ENCODE assay signal across 9 mouse cellular contexts in genomic region chr10:93282526-93282964, GRCm38 (mm10). TPM values are rescaled to one million over a fixed set of nuclear protein-coding genes. Genes with fewer than 3 reads are reported as not detected.
DNase-seq lines count a peak whose midpoint lies in the region; ATAC-seq lines count a peak whose summit lies in the region.
"Had no signal": no experiment of that assay in that cellular context is flagged by ENCODE, and none has a peak within 500 bp of the region (broad histone marks: within the 10 kb centered on the region; RNA-seq: fewer than 3 reads in every experiment).

No protein-coding gene starts in this region.

- peaks cover 33% of the 10 kb centered on the region for H3K36me3 ChIP-seq in hindbrain, embryonic 10.5 days
- no peaks in the 10 kb centered on the region for H3K36me3 ChIP-seq in hindbrain, embryonic 11.5 days (ENCODE audit: control insufficient read depth, insufficient read depth, low read length)
- H3K36me3 ChIP-seq in forebrain, embryonic 12.5 days (replicated peaks), result no peaks in the 10 kb centered on the region
- no peaks in the 10 kb centered on the region for H3K36me3 ChIP-seq in hindbrain, embryonic 13.5 days
- no peaks in the 10 kb centered on the region for H3K36me3 ChIP-seq in midbrain, embryonic 12.5 days

- intact Hi-C loops in left cerebral cortex, postnatal 14 days (cut with DNase I), result no loop called here

- DNase-seq in hindbrain, embryonic 10.5 days (ENCODE audit: low spot score), result no peak
- DNase-seq in hindbrain, embryonic 11.5 days (ENCODE audit: low spot score), result no peak
- no peak for DNase-seq in embryo, embryonic 10 days (ENCODE audit: low spot score)
- DNase-seq in left cerebral cortex, postnatal 14 days (ENCODE audit: low spot score in 2 of 2), result no peak
- no peak for DNase-seq in urinary bladder, postnatal 10 days (ENCODE audit: low spot score)

- H3K9ac ChIP-seq in hindbrain, embryonic 11.5 days (ENCODE audit: low read depth, low read length), result no peak overlapping the region
- no peak overlapping the region for H3K9ac ChIP-seq in forebrain, embryonic 12.5 days
- H3K9ac ChIP-seq in hindbrain, embryonic 13.5 days, result no peak overlapping the region
- no peak overlapping the region for H3K9ac ChIP-seq in midbrain, embryonic 12.5 days (replicated peaks)

- H3K27me3 ChIP-seq in hindbrain, embryonic 10.5 days (ENCODE audit: insufficient read depth, poor library complexity, severe bottlenecking), result no peaks in the 10 kb centered on the region
- H3K27me3 ChIP-seq in hindbrain, embryonic 11.5 days (ENCODE audit: control insufficient read depth, insufficient read depth, low read length), result no peaks in the 10 kb centered on the region
- peaks cover 21% of the 10 kb centered on the region; the same call in 1 of the 2 replicates for H3K27me3 ChIP-seq in forebrain, embryonic 12.5 days
- H3K27me3 ChIP-seq in hindbrain, embryonic 13.5 days, result no peaks in the 10 kb centered on the region
- H3K27me3 ChIP-seq in midbrain, embryonic 12.5 days, result no peaks in the 10 kb centered on the region

- H3K4me2 ChIP-seq in hindbrain, embryonic 11.5 days (replicated peaks; ENCODE audit: low read depth, low read length), result no peak overlapping the region
- H3K4me2 ChIP-seq in forebrain, embryonic 12.5 days, result no peak overlapping the region
- 0 out of 2 replicates have a peak overlapping the region, but pooled peaks have one; percentile 13 for H3K4me2 ChIP-seq in hindbrain, embryonic 13.5 days
- H3K4me2 ChIP-seq in midbrain, embryonic 12.5 days (replicated peaks), result no peak overlapping the region

- ATAC-seq in hindbrain, embryonic 11.5 days (ENCODE audit: low FRiP score), result no peak
- peak; percentile 70; the same call in 1 of the 2 replicates for ATAC-seq in forebrain, embryonic 12.5 days (ENCODE audit: low FRiP score)
- ATAC-seq in hindbrain, embryonic 13.5 days (ENCODE audit: low FRiP score), result peak; percentile 34; the same call in 1 of the 2 replicates
- 0 out of 2 replicates have a peak, but pooled peaks have one; percentile 23 for ATAC-seq in midbrain, embryonic 12.5 days (ENCODE audit: low FRiP score, low read depth)

- 67% methylated on average over 12 of the region's 12 CpGs for WGBS in hindbrain, embryonic 10.5 days
- 69% methylated on average over 12 of the region's 12 CpGs for WGBS in hindbrain, embryonic 11.5 days
- WGBS in forebrain, embryonic 12.5 days, result 23% methylated on average over 12 of the region's 12 CpGs
- WGBS in hindbrain, embryonic 13.5 days, result 29% methylated on average over 12 of the region's 12 CpGs
- 48% methylated on average over 12 of the region's 12 CpGs for WGBS in midbrain, embryonic 12.5 days

- 0 out of 2 replicates have a peak overlapping the region, but pooled peaks have one; percentile 40 for H3K27ac ChIP-seq in hindbrain, embryonic 10.5 days
- no peak overlapping the region for H3K27ac ChIP-seq in hindbrain, embryonic 11.5 days (ENCODE audit: low read depth, low read length)
- peak overlapping the region; percentile 59 for H3K27ac ChIP-seq in forebrain, embryonic 12.5 days
- H3K27ac ChIP-seq in hindbrain, embryonic 13.5 days, result peak overlapping the region; percentile 71
- H3K27ac ChIP-seq in midbrain, embryonic 12.5 days (replicated peaks), result no peak overlapping the region; the same call in 1 of the 2 replicates
- H3K27ac ChIP-seq: macrophage had no signal

- peaks cover 18% of the 10 kb centered on the region; the same call in 1 of the 2 replicates for H3K4me1 ChIP-seq in hindbrain, embryonic 10.5 days (replicated peaks)
- no peaks in the 10 kb centered on the region; the same call in 1 of the 2 replicates for H3K4me1 ChIP-seq in hindbrain, embryonic 11.5 days (replicated peaks; ENCODE audit: control insufficient read depth, insufficient read depth, low read length)
- H3K4me1 ChIP-seq in forebrain, embryonic 12.5 days, result peaks cover 19% of the 10 kb centered on the region
- H3K4me1 ChIP-seq in hindbrain, embryonic 13.5 days (replicated peaks), result peaks cover 26% of the 10 kb centered on the region
- peaks cover 4% of the 10 kb centered on the region; the same call in 1 of the 2 replicates for H3K4me1 ChIP-seq in midbrain, embryonic 12.5 days

- H3K4me3 ChIP-seq in hindbrain, embryonic 10.5 days, result no peak overlapping the region
- H3K4me3 ChIP-seq in hindbrain, embryonic 11.5 days (ENCODE audit: low read depth, low read length), result no peak overlapping the region
- no peak overlapping the region for H3K4me3 ChIP-seq in forebrain, embryonic 12.5 days (replicated peaks)
- H3K4me3 ChIP-seq in hindbrain, embryonic 13.5 days, result no peak overlapping the region
- no peak overlapping the region for H3K4me3 ChIP-seq in midbrain, embryonic 12.5 days

- H3K9me3 ChIP-seq in hindbrain, embryonic 10.5 days, result no peaks in the 10 kb centered on the region
- no peaks in the 10 kb centered on the region for H3K9me3 ChIP-seq in hindbrain, embryonic 11.5 days (ENCODE audit: control insufficient read depth, low read length)
- H3K9me3 ChIP-seq in forebrain, embryonic 12.5 days, result no peaks in the 10 kb centered on the region
- no peaks in the 10 kb centered on the region for H3K9me3 ChIP-seq in hindbrain, embryonic 13.5 days
- no peaks in the 10 kb centered on the region for H3K9me3 ChIP-seq in midbrain, embryonic 12.5 days

RNA-seq across cellular contexts. Expression of gene Elk3, which starts 28.4 kb away (rescaled TPM):
- 14.8 and 15.7 TPM in 2 replicates for polyA plus RNA-seq in hindbrain, embryonic 10.5 days (2016; fragmentation: Nextera tagmentation; extraction: Ambion mirVana)
- 16.0 and 22.8 TPM in 2 replicates for polyA plus RNA-seq in hindbrain, embryonic 11.5 days (2014; fragmentation: Nextera tagmentation; extraction: Ambion mirVana)
- 11.5 and 12.6 TPM in 2 replicates for polyA plus RNA-seq in forebrain, embryonic 12.5 days (2016; fragmentation: Nextera tagmentation; extraction: Ambion mirVana)
- 10.4 and 13.0 TPM in 2 replicates for polyA plus RNA-seq in hindbrain, embryonic 13.5 days (2015; fragmentation: Nextera tagmentation; extraction: Ambion mirVana)
- polyA plus RNA-seq in midbrain, embryonic 12.5 days (2016; fragmentation: Nextera tagmentation; extraction: Ambion mirVana), result 10.8 and 11.3 TPM in 2 replicates
- 10 to 100 TPM; 15.2 to 16.1 TPM for total RNA-seq in left cerebral cortex, postnatal 14 days (2021)

Comparison
In these comparisons a context has a peak if more than half of its experiments do, and no peak if none do; other contexts are left out.
1. H3K27ac ChIP-seq: peak in hindbrain, embryonic 10.5 days (single experiment), forebrain, embryonic 12.5 days (single experiment) and hindbrain, embryonic 13.5 days (single experiment); none in hindbrain, embryonic 11.5 days (single experiment) and midbrain, embryonic 12.5 days (single experiment).